ENCODE assay signal across 11 mouse cellular contexts in genomic region chr7:81112686-81113360, GRCm38 (mm10). TPM values are rescaled to one million over a fixed set of nuclear protein-coding genes. Genes with fewer than 3 reads are reported as not detected.
A peak's percentile ranks its signal among the peaks of the same experiment; 100 is the strongest.
DNase-seq lines count a peak whose midpoint lies in the region; ATAC-seq and TF ChIP-seq lines count a peak whose summit lies in the region.
"Had no signal": no experiment of that assay in that cellular context is flagged by ENCODE, and none has a peak within 500 bp of the region (broad histone marks: within the 10 kb centered on the region; RNA-seq: fewer than 3 reads in every experiment).

No protein-coding gene starts in this region.

- no peaks in the 10 kb centered on the region for H3K36me3 ChIP-seq in heart, adult 2 months (ENCODE audit: control insufficient read depth, insufficient read depth, low read length)
- no peaks in the 10 kb centered on the region for H3K36me3 ChIP-seq in heart, embryonic 12.5 days
- no peaks in the 10 kb centered on the region for H3K36me3 ChIP-seq in liver, adult 2 months (ENCODE audit: control insufficient read depth, insufficient read depth, low read length)
- no peaks in the 10 kb centered on the region for H3K36me3 ChIP-seq in liver, postnatal 0 days (replicated peaks; ENCODE audit: insufficient read depth, low read length)
- H3K36me3 ChIP-seq: liver, embryonic 13.5 days had no signal

- WGBS in heart, adult 2 months, result 49% methylated on average over 6 of the region's 6 CpGs
- 46% methylated on average over 6 of the region's 6 CpGs for WGBS in heart, embryonic 12.5 days
- WGBS in liver, adult 2 months, result 39% methylated on average over 6 of the region's 6 CpGs
- WGBS in liver, postnatal 0 days (ENCODE audit: insufficient replicate concordance), result 43% methylated on average over 6 of the region's 6 CpGs

- no peak for TF ChIP-seq EP300 in heart, adult 2 months (IDR thresholded peaks at IDR 0.05; ENCODE audit: insufficient read depth, low read depth, low read length)
- TF ChIP-seq EP300 in liver, postnatal 0 days (IDR thresholded peaks at IDR 0.05; ENCODE audit: low read depth), result no peak

- DNase-seq in heart, adult 2 months, result no peak
- DNase-seq in liver, adult 2 months (ENCODE audit: extremely low read depth, low read depth, low spot score), result peak; percentile 31
- DNase-seq in liver, postnatal 0 days, result no peak
- DNase-seq in kidney, adult 8-10 months, result peak; percentile 80 to 82
- DNase-seq in lung, postnatal 36 days, result peak; percentile 45
- no peak for DNase-seq in frontal cortex, postnatal 25 days (ENCODE audit: low spot score in 2 of 2)
- DNase-seq in spleen, adult 18-20 months, result no peak
- DNase-seq: cerebellum, adult 11-12 months; liver, embryonic 13.5 days had no signal

- H3K27ac ChIP-seq in heart, adult 2 months, result no peak overlapping the region
- no peak overlapping the region for H3K27ac ChIP-seq in heart, embryonic 12.5 days (ENCODE audit: poor library complexity, severe bottlenecking)
- no peak overlapping the region for H3K27ac ChIP-seq in liver, adult 2 months (replicated peaks; ENCODE audit: insufficient read depth, low read depth, low read length)
- H3K27ac ChIP-seq in liver, postnatal 0 days (ENCODE audit: low read depth), result no peak overlapping the region
- H3K27ac ChIP-seq: liver, embryonic 13.5 days had no signal

- no peak overlapping the region for H3K4me2 ChIP-seq in heart, embryonic 12.5 days
- no peak overlapping the region for H3K4me2 ChIP-seq in liver, postnatal 0 days (ENCODE audit: low read depth, low read length)
- H3K4me2 ChIP-seq: liver, embryonic 13.5 days; midbrain, embryonic 11.5 days had no signal

- H3K4me3 ChIP-seq in heart, adult 2 months, result no peak overlapping the region
- H3K4me3 ChIP-seq in heart, embryonic 12.5 days, result no peak overlapping the region
- no peak overlapping the region for H3K4me3 ChIP-seq in liver, adult 2 months (ENCODE audit: insufficient read depth, low read depth, low read length)
- H3K4me3 ChIP-seq in liver, postnatal 0 days (ENCODE audit: low read depth, low read length), result no peak overlapping the region
- H3K4me3 ChIP-seq: liver, embryonic 13.5 days had no signal

- no peaks in the 10 kb centered on the region for H3K79me2 ChIP-seq in heart, adult 2 months (replicated peaks; ENCODE audit: control insufficient read depth, insufficient read depth, low read length)
- no peaks in the 10 kb centered on the region for H3K79me2 ChIP-seq in liver, adult 2 months (ENCODE audit: control insufficient read depth, insufficient read depth, low read length)

- H3K9me3 ChIP-seq in heart, embryonic 12.5 days (replicated peaks), result no peaks in the 10 kb centered on the region
- H3K9me3 ChIP-seq in liver, postnatal 0 days (ENCODE audit: low read length), result no peaks in the 10 kb centered on the region
- H3K9me3 ChIP-seq: liver, embryonic 13.5 days had no signal

- intact Hi-C loops in heart, adult 2 months (cut with DNase I), result no loop called here

- peaks cover 8% of the 10 kb centered on the region for H3K4me1 ChIP-seq in heart, adult 2 months (ENCODE audit: control insufficient read depth, insufficient read depth, low read length)
- peaks cover 30% of the 10 kb centered on the region for H3K4me1 ChIP-seq in heart, embryonic 12.5 days (replicated peaks)
- H3K4me1 ChIP-seq in liver, adult 2 months (ENCODE audit: control insufficient read depth, insufficient read depth, low read length), result peaks cover 19% of the 10 kb centered on the region
- H3K4me1 ChIP-seq in liver, postnatal 0 days (ENCODE audit: insufficient read depth), result peaks cover 5% of the 10 kb centered on the region
- H3K4me1 ChIP-seq: liver, embryonic 13.5 days had no signal

- no peak overlapping the region for H3K9ac ChIP-seq in heart, adult 2 months (ENCODE audit: low read depth, low read length)
- H3K9ac ChIP-seq in heart, embryonic 12.5 days, result no peak overlapping the region
- H3K9ac ChIP-seq in liver, adult 2 months (ENCODE audit: low read depth, low read length), result no peak overlapping the region
- H3K9ac ChIP-seq in liver, postnatal 0 days (replicated peaks), result no peak overlapping the region
- H3K9ac ChIP-seq: liver, embryonic 13.5 days had no signal

- peak; percentile 40 for TF ChIP-seq CTCF in heart, adult 2 months (IDR thresholded peaks at IDR 0.05)
- no peak for TF ChIP-seq CTCF in liver, adult 2 months (IDR thresholded peaks at IDR 0.05; ENCODE audit: low read depth, low read length)
- no peak for TF ChIP-seq CTCF in liver, postnatal 0 days (IDR thresholded peaks at IDR 0.05; ENCODE audit: low read depth)

- no peak for ATAC-seq in heart, embryonic 12.5 days (ENCODE audit: insufficient number of reproducible peaks, low FRiP score)
- ATAC-seq in liver, postnatal 0 days, result no peak

- H3K27me3 ChIP-seq in heart, adult 2 months (ENCODE audit: control insufficient read depth, insufficient read depth, low read length), result no peaks in the 10 kb centered on the region
- no peaks in the 10 kb centered on the region for H3K27me3 ChIP-seq in heart, embryonic 12.5 days (replicated peaks)
- H3K27me3 ChIP-seq in liver, adult 2 months (ENCODE audit: control insufficient read depth, insufficient read depth, low read length), result no peaks in the 10 kb centered on the region
- H3K27me3 ChIP-seq in liver, postnatal 0 days (ENCODE audit: insufficient read depth, low read length), result no peaks in the 10 kb centered on the region

- TF ChIP-seq POLR2A in heart, adult 2 months (IDR thresholded peaks at IDR 0.05; ENCODE audit: insufficient read depth, low read depth, low read length), result no peak
- TF ChIP-seq POLR2A in liver, adult 2 months (IDR thresholded peaks at IDR 0.05; ENCODE audit: extremely low read depth, insufficient read depth, low read length), result no peak

RNA-seq across cellular contexts. Expression of gene Slc28a1, which starts 1.8 kb away (rescaled TPM):
- total RNA-seq in heart, adult 2 months (2021), result under 1 TPM; 0.18 to 0.20 TPM
- polyA plus RNA-seq in heart, adult 2 months (2012; rRNA removed), result 0.08 and 0.20 TPM in 2 replicates
- polyA plus RNA-seq in heart, embryonic 12.5 days (2016; fragmentation: Nextera tagmentation; extraction: Ambion mirVana), result 0.14 and 0.26 TPM in 2 replicates
- 0.28 TPM in 1 of 2 replicates, not detected in the other for total RNA-seq in liver, adult 2 months (2014; rRNA removed)
- 0.12 and 0.24 TPM in 2 replicates for polyA plus RNA-seq in liver, adult 2 months (2012; rRNA removed)
- 0.09 and 0.11 TPM in 2 replicates for polyA plus RNA-seq in liver, postnatal 0 days (2015; fragmentation: Nextera tagmentation; extraction: Ambion mirVana)

RNA-seq across cellular contexts. Expression of gene Alpk3, which starts 55.4 kb away (rescaled TPM):
- total RNA-seq in heart, adult 2 months (2021), result 100 to 1,000 TPM; 117 to 137 TPM
- 32.3 and 32.4 TPM in 2 replicates for polyA plus RNA-seq in heart, adult 2 months (2012; rRNA removed)
- 30.2 and 30.4 TPM in 2 replicates for polyA plus RNA-seq in heart, embryonic 12.5 days (2016; fragmentation: Nextera tagmentation; extraction: Ambion mirVana)
- total RNA-seq in liver, adult 2 months (2014; rRNA removed), result 0.09 TPM in 1 of 2 replicates, not detected in the other
- polyA plus RNA-seq in liver, adult 2 months (2012; rRNA removed), result 0.01 TPM in 1 of 2 replicates, not detected in the other
- 0.08 and 0.26 TPM in 2 replicates for polyA plus RNA-seq in liver, postnatal 0 days (2015; fragmentation: Nextera tagmentation; extraction: Ambion mirVana)

Comparison
In these comparisons a context has a peak if more than half of its experiments do, and no peak if none do; other contexts are left out.
1. DNase-seq: peak in liver, adult 2 months (single experiment), kidney, adult 8-10 months (2 of 2) and lung, postnatal 36 days (single experiment); none in heart, adult 2 months (0 of 2), liver, postnatal 0 days (single experiment), frontal cortex, postnatal 25 days (0 of 2) and spleen, adult 18-20 months (0 of 2).
2. RNA of gene Alpk3, which starts 55.4 kb away (polyA plus RNA-seq): 32.3 to 32.4 TPM in heart, adult 2 months and 30.2 to 30.4 TPM in heart, embryonic 12.5 days; 0.08 to 0.26 TPM in liver, postnatal 0 days and 0.01 TPM in liver, adult 2 months; every median in the first group is over 10 times any median in the second.